Mouse (Mus musculus) heart, adult 10 weeks (tissue): ENCODE data around the gene Aimp2. TPM values are rescaled to one million over a fixed set of nuclear protein-coding genes. Genes with fewer than 3 reads are reported as not detected.

Source experiments
- polyA plus RNA-seq: library from polyadenylated mRNA; stranded (reverse); fragments of 350-450 nt; fragmentation: Illumina TruSeq; extraction: RNeasy Lipid Tissue Mini Kit (QIAGEN cat#74804); gene quantifications from one replicate; pipeline ENCODE4 v1.2.3, GENCODE M21; 2014; ENCODE audit warnings: low read depth, low replicate concordance

The Aimp2 gene
- polyA plus RNA-seq: 38.9 TPM

DNA sequence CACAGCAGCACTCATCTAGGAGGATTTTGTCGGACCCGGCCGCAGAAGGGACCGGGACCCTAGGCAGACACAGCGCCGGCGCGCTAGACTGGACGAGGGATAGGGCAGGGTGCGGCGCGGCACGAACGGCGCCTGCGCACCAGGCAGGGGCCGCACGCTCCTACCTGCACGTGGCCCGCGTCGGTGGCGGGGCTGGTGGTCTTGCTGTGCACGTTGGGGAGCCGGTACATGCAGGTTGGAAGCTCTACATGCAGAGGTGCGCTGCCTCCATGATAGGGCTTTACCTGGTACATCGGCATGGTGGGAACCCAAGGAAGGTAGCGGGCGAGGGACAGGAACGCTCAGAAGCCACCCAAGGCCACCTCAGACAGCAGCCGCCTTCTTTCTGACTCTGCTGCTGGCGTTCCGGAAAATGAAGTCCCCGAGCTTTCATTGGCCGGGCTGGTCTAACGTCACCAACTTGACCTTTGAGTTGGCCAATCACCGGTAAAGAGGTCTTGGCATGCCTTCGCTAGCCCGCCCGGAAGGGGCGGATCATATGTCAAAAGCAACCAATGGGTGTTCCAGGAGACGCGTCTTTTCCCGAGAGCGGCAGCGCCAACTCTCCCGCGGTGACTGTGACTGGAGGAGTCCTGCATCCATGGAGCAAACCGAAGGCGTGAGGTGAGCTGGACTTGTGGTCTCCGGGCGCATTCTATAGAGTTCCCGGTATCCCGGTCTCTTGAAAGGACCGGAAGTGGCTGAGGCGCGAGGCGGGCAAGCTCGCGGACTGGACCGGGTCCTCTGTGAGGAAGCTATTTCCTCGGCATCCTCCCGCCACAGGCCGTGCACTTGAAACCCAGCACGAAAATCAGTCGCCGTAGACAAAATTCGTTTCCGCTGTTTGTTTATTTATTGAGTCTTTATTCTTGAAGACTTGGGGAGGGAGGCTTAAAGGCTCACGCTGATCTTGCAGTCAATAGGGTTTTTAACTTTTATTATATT, at the start of gene Aimp2, which contains the start of gene Pms2:
Gene Aimp2 (minus strand): TSS at position 431 of the 984 bp plus-strand sequence.
Gene Pms2 (plus strand): TSS at position 548 of the 984 bp plus-strand sequence.

GRCm38 (mm10) chr5:143932831-143933230, 23.2 kb upstream of the Aimp2 start, which contains the start of gene Rsph10b:
Rsph10b (plus strand) TSS chr5:143933035.

DNA sequence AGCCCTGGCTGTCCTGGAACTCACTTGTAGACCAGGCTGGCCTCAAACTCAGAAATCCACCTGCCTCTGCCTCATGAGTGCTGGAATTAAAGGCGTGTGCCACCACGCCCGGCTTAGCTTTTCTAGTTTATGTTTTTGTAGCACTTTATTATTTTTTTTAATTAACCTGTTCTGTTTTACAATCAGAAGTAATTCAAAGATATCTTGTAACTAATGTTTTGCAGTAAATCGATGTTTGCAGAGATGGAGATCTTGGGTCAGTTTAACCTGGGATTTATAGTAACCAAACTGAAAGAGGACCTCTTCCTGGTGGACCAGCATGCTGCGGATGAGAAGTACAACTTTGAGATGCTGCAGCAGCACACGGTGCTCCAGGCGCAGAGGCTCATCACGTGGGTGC, 18.2 kb upstream of the Aimp2 start, which contains the start of gene Gm42421:
Gene Gm42421 (plus strand): TSS at position 301 of the 400 bp plus-strand sequence.

DNA sequence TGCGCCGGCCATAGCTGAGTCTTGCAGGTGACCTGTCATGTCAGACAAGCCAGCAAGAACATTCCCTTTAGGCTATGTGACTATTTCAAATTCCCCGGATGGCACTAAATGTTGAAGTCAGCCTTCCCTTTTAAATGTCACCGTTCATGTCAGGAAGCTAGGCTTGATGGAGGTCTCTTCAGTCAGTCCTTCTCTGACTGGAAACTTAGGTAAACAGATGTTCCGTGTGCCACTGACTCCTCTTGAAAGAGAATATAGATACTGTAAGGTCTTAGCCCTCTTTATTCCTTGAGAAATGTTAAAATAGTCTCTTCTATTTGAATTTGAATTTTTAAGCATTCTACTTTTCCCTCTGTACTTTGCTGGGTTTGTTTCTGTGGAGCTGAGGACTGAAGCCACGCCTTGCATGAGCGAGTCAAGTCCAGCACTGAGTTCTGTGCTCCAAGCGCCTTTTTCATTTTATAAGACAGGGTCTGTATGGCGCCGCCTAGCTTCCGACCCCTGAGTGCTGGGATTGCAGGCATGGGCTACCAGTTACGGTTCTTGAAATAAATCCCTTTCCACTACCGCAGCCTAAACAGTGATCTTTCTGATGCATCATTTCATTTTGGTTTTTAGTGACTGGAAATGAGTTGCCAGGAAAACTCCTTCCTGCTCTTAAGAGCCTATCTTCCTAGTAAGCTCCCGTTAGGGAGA, 11.9 kb downstream of the Aimp2 start, which contains the start of gene Ankrd61:
Gene Ankrd61 (minus strand): TSS at position 51 of the 696 bp plus-strand sequence.

Other genes starting within 250 kb of the Aimp2 start
- 4.9 TPM for gene Usp42, start 177.6 kb downstream of the Aimp2 start, polyA plus RNA-seq
- gene Eif2ak1, start 92.1 kb downstream of the Aimp2 start, polyA plus RNA-seq: 21.9 TPM
- gene Ankrd61, start 12.2 kb downstream of the Aimp2 start, polyA plus RNA-seq: not detected
- 2.6 TPM for gene Pms2, start 117 bp upstream of the Aimp2 start, polyA plus RNA-seq
- not detected for gene Gm42421, start 18.3 kb upstream of the Aimp2 start, polyA plus RNA-seq
- not detected for gene Rsph10b, start 23.2 kb upstream of the Aimp2 start, polyA plus RNA-seq
- 39.1 TPM for gene Ccz1, start 105.0 kb upstream of the Aimp2 start, polyA plus RNA-seq
- not detected for gene Ocm, start 116.8 kb upstream of the Aimp2 start, polyA plus RNA-seq
- 14.1 TPM for gene Lmtk2, start 190.6 kb upstream of the Aimp2 start, polyA plus RNA-seq